Mouse (Mus musculus) CD8-positive naive resting alpha-beta T cell, adult 2 months (primary cell): ENCODE results near the gene Taf4.

ENCODE experiments used
- DNase-seq, 2 experiments: peaks; one replicate each; pipeline ENCODE4 v3.0.0; 2022; ENCODE audit warnings: low read depth in 2 of 2, low spot score in 2 of 2

Taf4 gene

DNA sequence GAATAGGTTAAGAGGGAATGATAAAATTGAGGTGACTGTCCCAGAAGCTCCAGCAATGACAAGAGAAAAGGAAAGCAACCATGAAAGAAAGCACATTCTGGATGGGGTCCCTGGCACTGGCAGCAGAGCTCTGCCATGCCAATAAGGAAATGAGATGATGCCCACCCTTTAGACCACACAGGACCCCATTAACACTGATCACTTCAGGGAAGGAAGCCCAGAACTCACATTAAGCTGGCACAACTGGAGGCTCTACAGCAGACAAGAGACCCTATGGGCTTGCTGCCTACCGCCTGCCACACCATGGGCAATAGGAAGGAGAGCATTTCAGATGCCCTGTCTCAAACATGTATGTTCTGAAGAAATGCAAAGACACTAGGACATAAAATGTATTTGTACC, 34.8 kb downstream of the Taf4 start:
- no peak for DNase-seq

DNA sequence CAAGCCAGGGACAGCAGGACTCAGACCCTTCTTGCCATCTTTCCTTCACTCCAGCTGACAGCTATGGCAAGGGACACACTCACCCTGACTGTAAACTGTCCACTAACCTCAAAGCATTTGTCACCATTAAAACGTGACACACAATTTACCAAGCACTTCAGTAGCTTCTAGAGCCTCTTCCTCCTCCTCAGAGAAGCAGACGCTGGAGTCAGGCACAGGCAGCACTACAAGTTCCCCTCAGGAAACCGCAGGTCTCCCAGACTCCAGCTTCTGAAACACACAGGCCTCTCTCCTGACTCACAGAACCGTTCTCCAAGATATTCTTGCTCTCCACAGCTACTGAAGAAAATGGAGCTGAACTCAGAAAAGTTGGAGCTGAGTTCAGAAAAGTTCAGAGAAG, 39.4 kb downstream of the Taf4 start:
- DNase-seq, result no peak

DNA sequence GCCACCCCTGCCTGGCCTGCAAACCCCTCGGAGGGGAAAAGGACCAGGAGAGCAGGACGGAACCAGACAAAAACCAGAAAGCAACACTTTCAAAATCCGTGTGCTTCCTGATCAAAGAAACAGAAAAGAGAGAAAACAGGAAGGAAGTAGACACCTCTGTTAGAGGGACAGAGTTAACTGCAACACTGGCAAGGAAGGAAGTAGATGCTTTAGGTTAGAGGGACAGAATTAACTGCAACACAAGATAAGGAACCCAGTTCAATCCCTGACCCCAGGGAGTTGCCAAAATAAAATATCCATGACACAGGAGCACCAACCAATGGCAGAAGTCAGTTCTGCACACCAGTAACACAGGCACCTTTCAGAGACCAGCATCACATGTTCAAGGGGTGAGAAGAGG, 42.3 kb downstream of the Taf4 start:
- DNase-seq, result no peak

DNA sequence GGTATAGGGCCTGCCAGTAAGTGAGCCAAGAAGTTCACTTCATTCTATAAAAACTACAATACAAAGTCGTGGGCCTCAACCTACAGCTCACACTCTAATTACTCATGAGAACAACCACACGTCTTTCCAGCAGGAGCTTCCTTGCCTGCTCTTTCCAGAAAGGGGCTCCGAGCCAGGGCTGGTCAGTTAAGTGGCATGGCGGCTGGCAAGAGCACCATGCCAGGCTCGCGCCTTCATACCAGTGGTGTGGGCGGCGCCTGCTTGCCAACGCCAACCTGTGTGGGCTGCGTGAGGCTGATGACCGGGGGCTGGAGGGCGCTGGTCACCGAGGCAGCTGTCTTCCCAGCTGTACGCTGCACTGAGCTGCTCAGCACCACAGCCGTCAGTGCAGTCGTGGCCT, 44.7 kb downstream of the Taf4 start:
- DNase-seq, result no peak

- no peak for DNase-seq
Measured at GRCm38 (mm10) chr2:179929166-179929565, 47.3 kb downstream of the Taf4 start.

DNA sequence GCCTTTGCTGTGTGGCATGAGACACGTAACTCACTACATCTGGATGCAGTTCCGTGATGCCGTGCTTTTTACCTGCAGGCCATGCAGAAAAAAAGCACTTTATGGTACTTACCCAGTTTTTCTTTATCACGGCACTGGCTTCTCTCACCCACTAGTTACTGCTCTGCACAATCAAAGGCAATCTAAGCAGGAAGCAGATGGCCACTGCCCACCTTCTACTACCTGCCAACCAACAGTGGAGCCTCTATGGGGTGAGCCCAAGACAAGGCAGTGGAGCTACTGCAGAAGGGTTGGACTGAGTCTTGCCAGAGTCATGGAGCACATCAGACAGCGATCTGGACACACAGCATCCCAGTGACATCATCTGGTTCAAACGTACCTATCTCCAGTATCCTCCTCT, 52.4 kb downstream of the Taf4 start:
- DNase-seq, result no peak

DNA sequence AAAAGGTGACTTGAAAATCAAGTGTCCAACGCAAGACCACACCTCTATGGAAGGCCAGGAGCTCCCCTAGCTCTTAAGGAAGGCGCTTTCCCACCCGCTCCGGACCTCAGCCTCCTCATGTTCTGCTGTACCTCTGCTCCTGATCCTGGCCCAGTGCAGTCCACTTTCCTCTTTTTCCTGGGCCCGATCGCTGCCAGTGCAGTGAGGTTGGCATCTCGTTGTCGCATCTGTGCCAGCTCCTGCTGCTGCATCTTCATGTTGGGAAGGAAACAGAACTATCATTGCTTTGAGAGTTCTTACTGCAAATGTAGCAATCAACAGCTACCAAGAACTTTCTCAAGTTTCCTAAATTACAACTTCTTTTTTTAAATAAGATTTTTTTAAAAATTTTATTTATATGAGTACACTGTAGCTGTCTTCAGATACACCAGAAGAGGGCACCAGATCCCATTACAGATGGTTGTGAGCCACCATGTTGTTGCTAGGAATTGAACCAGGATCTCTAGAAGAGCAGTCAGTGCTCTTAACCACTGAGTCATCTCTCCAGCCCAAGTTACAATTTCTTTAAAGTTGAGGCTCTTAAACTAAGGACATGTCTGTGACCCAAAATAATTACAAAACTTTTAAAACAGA, 55.3 kb downstream of the Taf4 start:
- DNase-seq, result no peak

- DNase-seq, result no peak
Measured at GRCm38 (mm10) chr2:179920042-179920441, 56.4 kb downstream of the Taf4 start.

GRCm38 (mm10) chr2:179916877-179917673, 59.4 kb downstream of the Taf4 start:
- DNase-seq, result peak; percentile 50 to 62

GRCm38 (mm10) chr2:179914246-179914645, 62.2 kb downstream of the Taf4 start:
- no peak for DNase-seq

DNA sequence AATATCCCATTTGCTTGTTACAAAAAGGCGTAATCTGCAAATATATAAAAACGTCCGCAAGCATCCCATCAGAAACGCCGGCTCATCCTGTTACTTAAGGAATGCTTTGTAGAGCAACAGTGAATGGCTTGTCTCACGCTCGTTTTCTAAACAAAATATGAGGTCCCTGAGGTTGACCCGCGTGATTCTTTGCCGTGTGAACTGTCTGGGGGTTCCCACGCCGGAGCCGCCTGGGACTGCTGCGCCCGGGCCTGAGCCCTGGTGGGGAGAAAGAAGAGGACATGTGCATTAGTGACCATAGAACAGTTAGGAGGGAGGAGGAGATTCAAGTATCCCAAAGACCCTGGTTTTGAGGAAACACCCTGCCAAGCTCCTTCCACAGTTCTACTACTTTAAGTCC, 63.1 kb downstream of the Taf4 start:
- no peak for DNase-seq

GRCm38 (mm10) chr2:179912911-179913310, 63.5 kb downstream of the Taf4 start:
- no peak for DNase-seq

DNA sequence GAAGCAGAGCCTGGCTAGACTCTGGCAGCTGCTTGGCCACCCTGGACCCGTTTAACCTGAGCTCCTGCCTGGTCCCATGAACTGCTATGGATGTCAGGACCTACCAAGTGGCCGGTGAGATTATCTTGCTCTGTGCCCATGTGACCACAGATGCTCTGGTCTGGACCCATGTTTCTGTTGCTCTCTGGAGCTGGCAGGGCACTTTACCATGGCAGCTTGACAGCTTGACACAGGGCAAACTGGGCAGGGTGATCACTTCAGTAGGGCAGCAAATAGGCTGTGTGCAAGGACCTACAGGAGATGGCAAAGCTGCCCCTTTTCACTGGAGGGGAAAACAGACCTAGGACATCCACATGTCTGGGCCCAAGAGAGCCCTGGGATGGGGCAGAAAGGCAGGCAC, 79.5 kb downstream of the Taf4 start:
- DNase-seq, result no peak

GRCm38 (mm10) chr2:179891048-179891447, 85.4 kb downstream of the Taf4 start:
- DNase-seq, result no peak

GRCm38 (mm10) chr2:179884561-179884960, 91.9 kb downstream of the Taf4 start:
- DNase-seq, result no peak

DNA sequence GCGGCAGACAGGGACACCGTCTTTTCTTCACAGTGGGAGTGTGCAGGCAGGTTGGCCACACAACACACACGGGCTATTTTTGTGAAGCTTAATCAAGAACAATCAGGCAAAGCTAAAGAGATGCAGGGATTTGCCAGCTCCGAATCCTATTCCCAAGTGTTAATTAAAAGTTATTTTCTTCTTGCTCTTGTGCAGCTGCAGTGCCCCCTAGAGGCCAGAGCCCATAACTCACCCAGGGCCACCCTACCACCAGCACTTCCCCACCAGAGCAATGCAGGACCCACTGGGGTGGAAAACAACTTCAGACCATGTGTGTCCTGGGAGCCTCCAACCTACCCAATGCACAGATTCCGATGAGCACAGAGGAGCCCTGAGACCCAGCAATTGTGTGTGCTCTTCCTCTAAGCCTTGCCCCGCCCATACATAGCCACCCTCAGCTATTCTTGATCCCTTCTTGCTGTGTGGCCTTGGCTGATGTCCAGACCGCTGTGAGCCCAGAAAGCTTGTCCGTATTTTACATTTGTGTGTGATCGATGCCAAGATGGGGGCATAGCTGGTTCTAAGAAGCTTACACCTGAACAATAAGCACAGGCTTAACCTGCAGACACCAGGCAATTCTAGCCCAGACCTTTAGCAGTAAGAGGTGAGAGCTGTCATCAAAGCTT, 98.8 kb downstream of the Taf4 start:
- DNase-seq, result peak; percentile 5 to 16

GRCm38 (mm10) chr2:179875147-179875546, 101.3 kb downstream of the Taf4 start:
- DNase-seq, result peak; percentile 19 to 30

DNA sequence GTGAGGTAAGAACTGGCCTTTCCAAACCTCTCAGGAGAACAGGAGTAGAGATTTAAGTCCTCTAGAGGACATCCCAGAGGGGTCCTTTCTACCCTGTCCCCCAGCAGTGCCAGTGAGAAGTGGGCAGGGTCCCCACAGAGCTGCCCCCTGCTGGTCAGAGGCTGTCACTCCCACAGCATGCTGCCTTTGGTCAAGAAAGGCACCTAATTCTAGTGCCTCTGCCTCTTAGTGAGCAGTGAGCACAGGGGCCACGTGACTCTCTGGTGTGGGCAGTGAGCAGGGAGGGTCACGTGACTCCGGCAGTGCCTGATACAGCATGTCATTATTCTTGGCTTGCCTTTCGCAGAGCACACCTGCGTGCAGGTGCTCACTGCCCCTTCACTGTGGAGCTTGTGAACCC, 103.1 kb downstream of the Taf4 start:
- no peak for DNase-seq

GRCm38 (mm10) chr2:179872724-179873123, 103.7 kb downstream of the Taf4 start:
- no peak for DNase-seq

- DNase-seq, result no peak
Measured at GRCm38 (mm10) chr2:179869871-179870270, 106.6 kb downstream of the Taf4 start.

DNA sequence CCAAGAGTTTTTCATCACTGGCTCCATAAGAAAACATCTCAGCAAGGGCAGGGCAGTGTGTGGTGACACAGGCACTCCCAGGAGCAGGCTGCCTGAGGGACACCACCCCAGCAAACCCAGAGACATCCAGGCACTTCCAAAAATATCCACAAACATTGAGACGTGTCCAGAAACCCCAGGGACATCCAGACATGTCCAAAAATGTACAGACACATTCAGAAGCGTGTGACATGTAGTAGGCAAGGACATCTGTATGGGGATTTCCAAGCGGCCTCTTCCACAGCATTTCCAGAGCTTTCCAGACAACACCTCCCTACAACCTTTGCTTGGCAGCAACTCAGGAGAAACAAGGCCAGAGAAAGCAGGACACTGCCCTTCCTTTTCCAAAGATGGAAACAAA, 108.8 kb downstream of the Taf4 start:
- DNase-seq, result no peak

GRCm38 (mm10) chr2:179865097-179865496, 111.3 kb downstream of the Taf4 start:
- DNase-seq, result no peak
